Mouse (Mus musculus): Measurements from ENCODE around the gene Plekhg1.
A peak's percentile ranks its signal among the peaks of the same experiment; 100 is the strongest.

The Plekhg1 gene

GRCm38 (mm10) chr10:3740148-3740503 is at the start of gene Plekhg1:
Gene Plekhg1, plus strand, starts transcription at chr10:3740364.
- peak; percentile 68 to 78 for DNase-seq (ENCODE audit: low spot score in 2 of 2)

GRCm38 (mm10) chr10:3692791-3693190 is 47.4 kb upstream of the Plekhg1 start:
- DNase-seq (ENCODE audit: low spot score in 2 of 2): no peak

DNA sequence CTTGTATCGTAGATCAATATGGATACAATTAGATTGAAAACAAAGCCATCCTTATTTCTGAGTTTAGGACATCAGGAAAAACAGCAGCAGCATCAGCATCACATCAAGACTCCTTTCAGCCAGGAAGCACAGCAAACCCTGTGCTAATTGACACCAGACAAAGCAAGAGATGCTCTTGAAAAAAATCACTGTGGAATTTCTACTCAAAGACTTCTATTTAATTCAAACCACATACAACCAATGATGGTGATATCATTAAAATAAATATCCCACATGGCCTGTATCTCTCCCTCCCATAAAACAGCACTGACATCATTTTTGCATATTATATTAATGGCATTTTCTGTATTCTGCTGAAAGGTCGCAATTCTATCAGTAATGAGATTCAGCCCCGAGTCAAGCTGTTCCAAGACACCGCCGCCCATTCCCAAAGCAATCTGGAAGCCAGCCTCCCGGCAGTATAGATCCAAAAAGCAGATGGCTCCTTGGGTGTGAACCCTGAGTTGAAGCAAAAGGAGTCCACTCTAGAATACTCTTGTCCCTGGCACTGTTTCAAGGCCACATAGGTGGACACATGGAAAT is 46.4 kb upstream of the Plekhg1 start:
- DNase-seq (ENCODE audit: low spot score in 2 of 2): no peak

GRCm38 (mm10) chr10:3695332-3695905 is 44.7 kb upstream of the Plekhg1 start:
- no peak for DNase-seq (ENCODE audit: low spot score in 2 of 2)

DNA sequence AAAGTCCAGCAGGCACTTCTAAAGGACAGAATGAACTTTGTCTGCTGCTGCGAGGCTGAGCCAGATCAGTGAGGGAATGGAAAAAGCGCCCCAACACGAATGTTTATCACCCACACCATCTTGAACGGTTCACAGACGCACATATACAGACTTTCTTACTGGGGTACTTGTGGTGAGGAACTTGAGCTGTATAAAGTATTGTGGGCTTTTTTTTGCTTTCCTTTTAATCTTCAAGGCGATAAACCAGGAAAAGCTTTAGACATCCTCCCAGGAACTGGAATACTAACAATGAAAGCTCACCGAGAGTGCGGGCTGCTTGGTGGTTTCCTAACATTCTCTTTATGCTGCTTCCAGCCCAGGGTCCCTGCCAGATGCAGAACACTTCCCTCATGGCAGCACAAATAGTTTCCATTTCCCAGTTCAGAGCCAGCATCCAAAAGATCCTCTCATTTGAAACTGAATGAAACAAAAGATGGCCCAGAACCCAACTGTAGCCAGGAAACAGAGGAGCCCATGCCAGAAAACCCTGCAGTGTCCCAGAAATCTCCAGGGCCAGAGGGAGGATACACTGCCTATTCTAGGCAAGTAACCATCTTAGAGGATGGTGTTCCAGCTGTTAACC is 43.3 kb upstream of the Plekhg1 start:
- peak in 1 of 2 experiments; percentile 31 for DNase-seq (ENCODE audit: low spot score in 2 of 2)

- no peak for DNase-seq (ENCODE audit: low spot score in 2 of 2)
Observed at GRCm38 (mm10) chr10:3697500-3697899, 42.7 kb upstream of the Plekhg1 start.

DNA sequence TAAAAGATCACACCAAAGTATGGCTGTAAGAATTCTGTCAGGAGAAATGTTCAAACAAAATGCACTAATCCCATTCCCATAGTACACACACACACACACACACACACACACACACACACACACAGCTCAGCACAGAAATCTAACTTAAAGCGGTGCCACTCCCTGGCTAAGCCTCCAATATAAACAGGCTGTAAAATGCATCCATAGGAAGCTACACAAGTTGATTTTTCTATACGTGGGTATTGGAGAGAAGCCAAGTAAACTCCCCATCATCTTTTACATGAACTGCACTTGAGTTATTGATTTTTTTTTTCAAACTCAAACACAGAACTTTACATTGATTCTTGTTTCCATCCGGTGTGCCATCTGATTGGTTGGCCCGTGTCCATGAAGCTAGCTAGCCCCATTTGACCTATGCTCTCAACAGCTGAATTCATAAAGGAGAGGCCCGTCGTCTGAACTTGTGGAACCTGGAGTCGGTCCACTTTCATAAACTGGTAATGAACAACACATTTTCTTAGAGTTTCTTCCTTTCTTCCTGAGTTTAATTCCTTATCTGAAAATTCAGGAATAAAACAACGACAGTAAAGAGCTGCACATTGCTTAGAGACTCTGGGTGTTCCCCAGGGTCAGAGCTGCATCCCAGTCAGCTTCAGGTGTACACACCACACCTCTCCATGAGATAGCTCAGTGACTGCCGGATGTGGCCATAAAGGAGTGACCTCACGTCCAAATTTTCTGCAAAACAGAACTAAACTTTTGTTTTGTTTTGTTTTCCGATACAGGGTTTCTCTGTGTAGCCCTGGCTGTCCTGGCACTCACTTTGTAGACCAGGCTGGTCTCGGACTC is 39.7 kb upstream of the Plekhg1 start:
- no peak for DNase-seq (ENCODE audit: low spot score in 2 of 2)

- DNase-seq (ENCODE audit: low spot score in 2 of 2): no peak
Observed at GRCm38 (mm10) chr10:3701832-3702231, 38.3 kb upstream of the Plekhg1 start.

DNA sequence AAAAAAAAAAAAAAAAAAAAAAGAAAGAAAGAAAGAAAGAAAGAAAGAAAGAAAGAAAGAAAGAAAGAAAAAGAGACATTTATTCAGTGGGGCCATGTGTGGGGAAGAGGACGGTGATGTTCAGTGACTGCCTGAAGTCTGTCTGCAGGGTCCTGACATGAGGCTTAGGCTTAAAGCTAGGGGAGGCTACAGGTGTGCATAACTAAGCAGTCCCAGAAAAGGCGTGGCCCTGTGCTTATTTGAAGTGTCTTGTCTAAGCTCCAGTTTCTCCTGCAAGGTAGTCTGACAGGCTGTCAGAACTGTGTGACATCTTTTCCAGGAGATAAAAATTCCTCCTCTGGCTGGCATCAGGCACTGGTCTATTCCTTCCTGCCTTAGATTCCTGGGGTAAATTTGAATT is 37.6 kb upstream of the Plekhg1 start:
- no peak for DNase-seq (ENCODE audit: low spot score in 2 of 2)

GRCm38 (mm10) chr10:3706231-3706630 is 33.9 kb upstream of the Plekhg1 start:
- no peak for DNase-seq (ENCODE audit: low spot score in 2 of 2)

- no peak for DNase-seq (ENCODE audit: low spot score in 2 of 2)
Observed at GRCm38 (mm10) chr10:3710081-3710480, 30.1 kb upstream of the Plekhg1 start.

GRCm38 (mm10) chr10:3715302-3715943 is 24.7 kb upstream of the Plekhg1 start:
- no peak for DNase-seq (ENCODE audit: low spot score in 2 of 2)

GRCm38 (mm10) chr10:3718021-3718865 is 21.9 kb upstream of the Plekhg1 start:
- DNase-seq (ENCODE audit: low spot score in 2 of 2): peak in 1 of 2 experiments; percentile 8

GRCm38 (mm10) chr10:3720296-3720695 is 19.9 kb upstream of the Plekhg1 start:
- no peak for DNase-seq (ENCODE audit: low spot score in 2 of 2)

GRCm38 (mm10) chr10:3722339-3722738 is 17.8 kb upstream of the Plekhg1 start:
- DNase-seq (ENCODE audit: low spot score in 2 of 2): no peak

- no peak for DNase-seq (ENCODE audit: low spot score in 2 of 2)
Observed at GRCm38 (mm10) chr10:3724665-3725064, 15.5 kb upstream of the Plekhg1 start.

- no peak for DNase-seq (ENCODE audit: low spot score in 2 of 2)
Observed at GRCm38 (mm10) chr10:3729666-3730065, 10.5 kb upstream of the Plekhg1 start.

- DNase-seq (ENCODE audit: low spot score in 2 of 2): no peak
Observed at GRCm38 (mm10) chr10:3730314-3730713, 9.8 kb upstream of the Plekhg1 start.

GRCm38 (mm10) chr10:3737034-3737433 is 3.1 kb upstream of the Plekhg1 start:
- DNase-seq (ENCODE audit: low spot score in 2 of 2): no peak

- DNase-seq (ENCODE audit: low spot score in 2 of 2): peak; percentile 6 to 21
Observed at GRCm38 (mm10) chr10:3740504-3741388, 582 bp downstream of the Plekhg1 start.

Measured in urinary bladder, postnatal 36 days (tissue).